ENCODE assay signal across 34 mouse cellular contexts in genomic region chr10:21094896-21095295, GRCm38 (mm10).
"Had no signal": no experiment of that assay in that cellular context is flagged by ENCODE, and none has a peak within 500 bp of the region (broad histone marks: within the 10 kb centered on the region; RNA-seq: fewer than 3 reads in every experiment).

No protein-coding gene starts in this region.

- H3K27ac ChIP-seq: heart, embryonic 13.5 days; heart, embryonic 15.5 days; hindbrain, embryonic 10.5 days; hindbrain, embryonic 12.5 days; hindbrain, embryonic 13.5 days; hindbrain, embryonic 14.5 days; hindbrain, embryonic 15.5 days; hindbrain, postnatal 0 days; intestine, embryonic 15.5 days; kidney, embryonic 15.5 days; kidney, postnatal 0 days; layer of hippocampus, adult 2 months; left cerebral cortex, adult 2 months had no signal

- H3K4me3 ChIP-seq: heart, embryonic 12.5 days; heart, embryonic 13.5 days; heart, embryonic 15.5 days; hindbrain, embryonic 10.5 days; hindbrain, embryonic 12.5 days; hindbrain, embryonic 13.5 days; hindbrain, embryonic 15.5 days; intestine, embryonic 15.5 days; kidney, embryonic 15.5 days; layer of hippocampus, adult 2 months; left cerebral cortex, adult 2 months had no signal

- H3K36me3 ChIP-seq: heart, embryonic 12.5 days; heart, embryonic 13.5 days; heart, embryonic 15.5 days; hindbrain, embryonic 10.5 days; hindbrain, embryonic 12.5 days; hindbrain, embryonic 13.5 days; hindbrain, embryonic 15.5 days; intestine, embryonic 15.5 days; kidney, embryonic 15.5 days had no signal

- H3K4me1 ChIP-seq: heart, embryonic 12.5 days; heart, embryonic 13.5 days; heart, embryonic 15.5 days had no signal

- H3K9me3 ChIP-seq: heart, embryonic 12.5 days; heart, embryonic 13.5 days; heart, embryonic 15.5 days; hindbrain, embryonic 10.5 days; hindbrain, embryonic 13.5 days; hindbrain, embryonic 15.5 days; intestine, embryonic 15.5 days; kidney, embryonic 15.5 days had no signal

- H3K27me3 ChIP-seq: heart, embryonic 12.5 days; heart, embryonic 13.5 days; heart, embryonic 15.5 days; hindbrain, embryonic 12.5 days; hindbrain, embryonic 15.5 days; intestine, embryonic 15.5 days; kidney, embryonic 15.5 days had no signal

- DNase-seq: heart, postnatal 10 days; heart, postnatal 14 days; heart, postnatal 36 days; heart, postnatal 4 days; kidney, adult 11 months; kidney, adult 18-20 months; kidney, adult 2 months; kidney, adult 8-10 months; kidney, adult 9 months; kidney, postnatal 10 days; kidney, postnatal 14 days; kidney, postnatal 25 days; kidney, postnatal 36 days; kidney, postnatal 4 days; layer of hippocampus, adult 9-11 months; layer of hippocampus, postnatal 36 days had no signal

- H3K9ac ChIP-seq: heart, embryonic 12.5 days; heart, embryonic 13.5 days; heart, embryonic 15.5 days; hindbrain, embryonic 12.5 days; hindbrain, embryonic 13.5 days; hindbrain, embryonic 14.5 days; hindbrain, embryonic 15.5 days; intestine, embryonic 15.5 days; kidney, embryonic 15.5 days had no signal

- H3K4me2 ChIP-seq: heart, embryonic 12.5 days; heart, embryonic 13.5 days; heart, embryonic 15.5 days; hindbrain, embryonic 12.5 days; hindbrain, embryonic 13.5 days; hindbrain, embryonic 14.5 days; hindbrain, embryonic 15.5 days; intestine, embryonic 15.5 days; kidney, embryonic 15.5 days had no signal

- ATAC-seq: hindbrain, embryonic 16.5 days; hindbrain, postnatal 0 days; inflammation-experienced regulatory T-cells, adult 6 months; intestine, embryonic 15.5 days; intestine, embryonic 16.5 days; intestine, postnatal 0 days had no signal
